Mouse (Mus musculus): ENCODE measurements around the gene Slc16a2. TPM values are rescaled to one million over a fixed set of nuclear protein-coding genes. Genes with fewer than 3 reads are reported as not detected.

Slc16a2 gene
- polyA plus RNA-seq, 1 experiment: 31.3 TPM

DNA sequence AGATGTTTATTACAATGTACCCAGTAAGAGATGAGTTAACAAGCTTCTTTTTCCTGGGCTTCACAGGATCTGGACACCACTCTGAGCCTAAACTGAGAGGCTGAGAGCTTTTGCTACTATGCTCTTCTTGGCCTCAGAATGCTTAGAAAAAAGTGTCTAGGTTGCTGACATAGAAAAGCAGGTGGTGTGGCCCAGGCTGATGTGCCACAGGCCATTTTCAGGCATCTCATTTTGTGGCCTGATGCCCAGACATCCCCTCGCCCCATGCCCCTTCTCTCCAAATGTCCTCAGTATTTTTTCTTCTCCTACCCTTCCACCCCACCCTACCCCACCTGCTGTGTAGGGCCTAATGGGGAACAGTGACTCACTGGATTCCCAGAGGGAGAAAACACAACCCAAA is 11.3 kb downstream of the Slc16a2 start:
- H3K4me1 ChIP-seq (ENCODE audit: control insufficient read depth, insufficient read depth, low read length): no peaks in the 10 kb centered on the region
- H3K4me3 ChIP-seq (ENCODE audit: insufficient read depth, low read length): no peak overlapping the region
- H3K27ac ChIP-seq (ENCODE audit: insufficient read depth, low read length): no peak overlapping the region
- TF ChIP-seq CTCF (IDR thresholded peaks at IDR 0.05; ENCODE audit: borderline replicate concordance, insufficient read depth, low read length): no peak
- no peak for TF ChIP-seq POLR2A (IDR thresholded peaks at IDR 0.05; ENCODE audit: low read depth, low read length)

DNA sequence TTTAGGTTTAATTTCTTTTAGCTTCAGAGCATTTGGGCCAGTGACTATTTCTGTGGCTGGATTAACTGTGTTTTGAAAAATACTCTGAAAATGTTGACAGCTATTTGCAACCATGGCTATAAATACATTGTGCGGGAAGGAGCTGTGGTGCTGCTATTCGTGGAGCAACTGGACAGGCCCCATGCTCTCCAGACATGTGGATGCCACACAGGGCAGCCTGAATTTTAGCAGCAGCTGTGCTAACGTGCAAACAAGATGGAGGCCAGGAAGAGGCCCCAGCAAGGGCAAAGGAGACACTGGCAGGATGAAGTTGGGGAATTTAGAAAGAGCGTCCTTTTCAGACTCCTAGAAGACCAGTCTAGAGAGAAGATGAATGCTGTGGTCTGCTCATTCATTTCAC is 15.4 kb downstream of the Slc16a2 start:
- H3K27ac ChIP-seq (ENCODE audit: insufficient read depth, low read length): no peak overlapping the region
- no peaks in the 10 kb centered on the region for H3K4me1 ChIP-seq (ENCODE audit: control insufficient read depth, insufficient read depth, low read length)
- H3K4me3 ChIP-seq (ENCODE audit: insufficient read depth, low read length): no peak overlapping the region
- TF ChIP-seq CTCF (IDR thresholded peaks at IDR 0.05; ENCODE audit: borderline replicate concordance, insufficient read depth, low read length): no peak
- TF ChIP-seq POLR2A (IDR thresholded peaks at IDR 0.05; ENCODE audit: low read depth, low read length): no peak

DNA sequence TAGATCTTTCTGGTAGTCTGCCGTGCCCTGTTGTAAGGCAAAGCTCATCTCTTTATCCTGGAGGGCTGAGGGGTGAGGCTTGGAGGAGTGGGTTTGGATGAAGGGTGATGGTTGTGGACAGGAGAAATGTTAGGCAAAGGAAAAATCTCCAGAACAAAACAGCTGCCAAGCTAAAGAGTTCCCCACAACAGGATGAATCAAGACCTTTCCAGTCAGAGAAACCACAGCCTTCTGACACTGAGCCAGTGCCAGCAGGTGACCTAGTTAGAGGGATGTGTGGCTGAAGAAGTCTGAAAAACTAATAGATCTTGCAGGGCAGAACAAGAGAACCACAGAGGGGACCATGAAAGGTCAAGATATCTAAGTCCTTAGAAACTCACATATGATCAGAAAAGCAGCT is 24.8 kb downstream of the Slc16a2 start:
- TF ChIP-seq CTCF (IDR thresholded peaks at IDR 0.05; ENCODE audit: borderline replicate concordance, insufficient read depth, low read length) (no peak), POLR2A (IDR thresholded peaks at IDR 0.05; ENCODE audit: low read depth, low read length) (no peak)
- no peak overlapping the region for H3K4me3 ChIP-seq (ENCODE audit: insufficient read depth, low read length)
- H3K27ac ChIP-seq (ENCODE audit: insufficient read depth, low read length): peak overlapping the region; percentile 77
- peaks cover 7% of the 10 kb centered on the region; the same call in 1 of the 2 replicates for H3K4me1 ChIP-seq (ENCODE audit: control insufficient read depth, insufficient read depth, low read length)

DNA sequence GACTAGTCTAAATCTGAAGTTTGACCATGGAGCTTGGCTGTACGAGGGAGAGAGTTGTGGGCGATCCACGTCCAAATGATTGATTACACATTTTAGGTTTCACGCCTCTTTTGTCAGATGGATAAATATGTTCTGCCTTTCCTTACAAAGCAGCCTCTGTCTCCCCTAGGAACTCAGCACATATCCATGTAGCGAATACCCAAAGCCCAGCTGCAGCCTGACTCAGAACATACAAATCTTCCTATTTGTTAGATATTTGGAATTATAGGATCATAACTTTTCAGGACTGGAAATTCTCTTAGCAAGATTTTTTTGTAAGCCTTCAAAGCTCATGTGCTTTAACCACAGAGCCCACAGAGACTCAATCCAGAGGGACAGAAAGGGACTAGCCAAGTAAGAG is 26.3 kb downstream of the Slc16a2 start:
- H3K4me3 ChIP-seq (ENCODE audit: insufficient read depth, low read length): no peak overlapping the region
- H3K4me1 ChIP-seq (ENCODE audit: control insufficient read depth, insufficient read depth, low read length): peaks cover 7% of the 10 kb centered on the region; the same call in 1 of the 2 replicates
- TF ChIP-seq POLR2A (IDR thresholded peaks at IDR 0.05; ENCODE audit: low read depth, low read length) (no peak), CTCF (IDR thresholded peaks at IDR 0.05; ENCODE audit: borderline replicate concordance, insufficient read depth, low read length) (no peak)
- peak overlapping the region; percentile 93 for H3K27ac ChIP-seq (ENCODE audit: insufficient read depth, low read length)

DNA sequence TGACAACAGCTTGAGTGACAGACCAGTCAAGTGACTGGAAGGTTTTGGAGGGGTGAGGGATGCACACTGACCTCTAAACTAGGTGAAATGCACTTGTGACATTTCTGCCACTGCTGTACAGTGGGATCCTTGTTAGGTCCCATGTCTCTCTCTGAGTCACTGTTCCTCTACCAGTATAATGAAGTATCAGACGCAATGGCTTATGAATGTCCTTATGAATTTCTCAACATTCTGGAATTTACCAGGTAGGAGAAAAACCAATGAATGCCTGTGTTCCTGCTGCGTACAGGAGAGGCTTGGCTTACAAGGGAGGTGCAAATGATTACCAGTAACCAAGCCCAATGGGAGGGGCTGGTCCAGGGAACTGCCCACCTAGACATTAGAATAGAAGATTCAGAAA is 30.5 kb downstream of the Slc16a2 start:
- TF ChIP-seq CTCF (IDR thresholded peaks at IDR 0.05; ENCODE audit: borderline replicate concordance, insufficient read depth, low read length) (no peak), POLR2A (IDR thresholded peaks at IDR 0.05; ENCODE audit: low read depth, low read length) (no peak)
- peaks cover 5% of the 10 kb centered on the region; the same call in 1 of the 2 replicates for H3K4me1 ChIP-seq (ENCODE audit: control insufficient read depth, insufficient read depth, low read length)
- no peak overlapping the region for H3K27ac ChIP-seq (ENCODE audit: insufficient read depth, low read length)
- no peak overlapping the region for H3K4me3 ChIP-seq (ENCODE audit: insufficient read depth, low read length)

DNA sequence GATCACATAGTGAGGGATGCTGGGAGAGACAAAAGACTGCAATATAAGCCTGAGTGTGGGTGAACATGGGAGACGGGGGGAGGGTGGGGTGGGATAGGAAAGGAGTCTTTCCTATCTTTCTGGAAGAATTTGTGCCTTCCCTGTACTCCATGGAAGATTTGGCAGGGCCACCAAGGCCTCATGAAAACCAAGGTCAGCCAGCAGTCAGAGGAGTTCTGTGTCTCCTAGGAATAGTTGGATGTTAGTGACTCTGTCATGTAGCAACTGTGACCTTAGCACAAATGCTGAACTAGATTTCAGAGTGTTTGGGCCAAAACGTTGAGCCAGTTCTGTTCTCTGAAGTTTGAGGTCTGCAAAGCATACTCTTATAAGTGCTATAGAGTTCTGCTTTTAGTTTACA is 36.1 kb downstream of the Slc16a2 start:
- Histone ChIP-seq H3K27ac (ENCODE audit: insufficient read depth, low read length) (no peak overlapping the region), H3K4me1 (ENCODE audit: control insufficient read depth, insufficient read depth, low read length) (no peaks in the 10 kb centered on the region), H3K4me3 (ENCODE audit: insufficient read depth, low read length) (no peak overlapping the region)
- no peak for TF ChIP-seq POLR2A (IDR thresholded peaks at IDR 0.05; ENCODE audit: low read depth, low read length)
- no peak for TF ChIP-seq CTCF (IDR thresholded peaks at IDR 0.05; ENCODE audit: borderline replicate concordance, insufficient read depth, low read length)

DNA sequence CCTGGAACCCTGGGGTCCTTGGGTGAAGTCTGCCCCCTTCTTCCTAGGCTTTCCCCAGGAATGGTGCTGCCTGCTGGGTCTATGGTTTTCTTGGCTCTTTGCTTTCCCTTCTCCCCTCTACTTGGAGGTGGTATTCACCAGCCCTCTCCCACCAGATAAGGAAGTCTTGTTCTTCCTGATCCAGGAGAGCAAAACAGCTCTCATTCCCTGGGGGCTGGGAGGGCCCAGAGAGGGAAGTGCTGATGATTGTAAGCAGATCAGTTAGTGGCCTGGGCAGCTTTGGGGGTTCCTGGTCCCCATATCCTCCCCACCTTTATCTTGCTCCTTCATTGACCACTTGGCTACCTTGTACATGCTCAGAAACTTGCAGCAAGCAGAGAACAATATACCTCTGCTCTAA is 45.4 kb downstream of the Slc16a2 start:
- H3K27ac ChIP-seq (ENCODE audit: insufficient read depth, low read length): no peak overlapping the region
- H3K4me3 ChIP-seq (ENCODE audit: insufficient read depth, low read length): no peak overlapping the region
- no peaks in the 10 kb centered on the region for H3K4me1 ChIP-seq (ENCODE audit: control insufficient read depth, insufficient read depth, low read length)
- no peak for TF ChIP-seq CTCF (IDR thresholded peaks at IDR 0.05; ENCODE audit: borderline replicate concordance, insufficient read depth, low read length)
- TF ChIP-seq POLR2A (IDR thresholded peaks at IDR 0.05; ENCODE audit: low read depth, low read length): no peak

DNA sequence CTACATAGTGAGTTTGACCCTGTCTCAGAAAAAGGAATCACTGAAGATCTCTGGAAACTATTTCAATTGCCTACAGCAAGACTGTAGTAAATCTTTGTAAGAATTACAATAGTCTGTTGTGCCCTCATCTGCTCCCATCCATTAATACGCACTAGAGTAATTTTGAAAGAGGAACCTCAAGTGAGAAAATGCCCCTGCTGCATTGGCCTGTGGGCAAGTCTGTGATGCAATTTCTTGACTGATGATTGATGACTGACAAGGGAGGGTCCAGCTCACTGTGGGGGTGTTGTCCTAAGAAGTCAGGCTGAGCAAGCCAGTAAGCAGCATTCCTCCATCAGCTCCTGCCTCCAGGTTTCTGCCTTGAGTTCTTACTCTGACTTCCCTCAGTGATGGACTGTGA is 75.6 kb downstream of the Slc16a2 start:
- Histone ChIP-seq H3K4me1 (ENCODE audit: control insufficient read depth, insufficient read depth, low read length) (no peaks in the 10 kb centered on the region), H3K27ac (ENCODE audit: insufficient read depth, low read length) (no peak overlapping the region), H3K4me3 (ENCODE audit: insufficient read depth, low read length) (no peak overlapping the region)
- TF ChIP-seq CTCF (IDR thresholded peaks at IDR 0.05; ENCODE audit: borderline replicate concordance, insufficient read depth, low read length) (no peak), POLR2A (IDR thresholded peaks at IDR 0.05; ENCODE audit: low read depth, low read length) (no peak)

DNA sequence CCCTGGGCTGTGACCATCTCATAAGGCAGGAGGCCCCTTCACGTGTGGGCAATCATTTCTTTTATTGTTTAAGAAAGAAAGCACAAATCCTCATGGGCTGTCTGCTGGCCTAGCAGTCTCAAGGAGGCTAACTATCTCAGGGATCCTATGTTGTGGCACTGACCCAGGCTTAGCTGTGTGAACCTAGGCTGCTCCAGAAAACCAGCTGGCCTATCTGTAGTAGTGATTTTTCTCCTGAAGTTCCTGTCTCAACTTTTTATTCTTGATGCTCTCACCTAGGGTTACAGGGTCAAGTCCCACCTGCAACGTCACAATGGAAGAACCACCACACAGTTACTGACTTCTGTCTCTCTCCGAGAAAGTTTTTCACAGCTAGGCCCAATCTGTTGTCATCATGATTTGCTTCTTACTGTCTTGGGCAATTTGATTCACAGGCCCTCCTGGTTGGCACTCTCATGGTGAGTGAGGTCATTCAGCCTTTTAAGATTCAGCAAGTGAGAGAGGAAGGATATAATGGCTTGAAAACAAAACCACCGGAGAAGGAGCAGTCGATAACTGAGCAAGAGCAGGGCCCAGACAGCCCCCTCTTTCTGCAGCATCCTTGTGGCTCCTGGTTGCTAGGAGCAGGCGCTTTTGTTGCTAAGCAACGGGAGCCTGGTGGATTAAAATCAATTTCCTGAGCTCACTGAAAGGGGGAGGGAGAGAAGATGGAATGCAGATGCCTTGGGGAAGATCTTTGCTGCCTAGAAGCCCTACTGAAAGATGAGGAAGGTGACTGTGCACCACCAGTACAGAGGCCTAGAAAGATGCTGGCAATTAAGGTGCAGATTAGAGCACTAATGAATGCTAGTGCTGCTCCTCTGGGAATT is 77.4 kb downstream of the Slc16a2 start:
- no peak overlapping the region for H3K4me3 ChIP-seq (ENCODE audit: insufficient read depth, low read length)
- TF ChIP-seq POLR2A (IDR thresholded peaks at IDR 0.05; ENCODE audit: low read depth, low read length): no peak
- no peak for TF ChIP-seq CTCF (IDR thresholded peaks at IDR 0.05; ENCODE audit: borderline replicate concordance, insufficient read depth, low read length)
- H3K27ac ChIP-seq (ENCODE audit: insufficient read depth, low read length): no peak overlapping the region
- H3K4me1 ChIP-seq (ENCODE audit: control insufficient read depth, insufficient read depth, low read length): no peaks in the 10 kb centered on the region; the same call in 1 of the 2 replicates

DNA sequence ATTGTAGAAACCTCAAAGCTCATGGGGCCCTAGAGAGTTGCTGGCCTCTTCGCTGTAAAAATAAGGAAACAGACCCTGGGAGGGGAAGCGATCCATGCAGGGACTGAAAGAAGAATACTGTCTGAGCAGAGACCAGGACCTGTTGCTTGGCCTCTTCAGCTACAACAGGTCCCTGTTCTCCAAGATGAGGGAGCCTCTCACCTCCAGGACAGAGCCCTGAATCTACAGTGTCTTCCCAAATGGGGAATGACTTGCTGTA is 79.8 kb downstream of the Slc16a2 start:
- no peak for TF ChIP-seq POLR2A (IDR thresholded peaks at IDR 0.05; ENCODE audit: low read depth, low read length)
- TF ChIP-seq CTCF (IDR thresholded peaks at IDR 0.05; ENCODE audit: borderline replicate concordance, insufficient read depth, low read length): no peak
- Histone ChIP-seq H3K4me3 (ENCODE audit: insufficient read depth, low read length) (no peak overlapping the region), H3K27ac (ENCODE audit: insufficient read depth, low read length) (peak overlapping the region; percentile 14; the same call in 1 of the 2 replicates), H3K4me1 (ENCODE audit: control insufficient read depth, insufficient read depth, low read length) (no peaks in the 10 kb centered on the region; the same call in 1 of the 2 replicates)
